Mouse (Mus musculus) right cerebral cortex, postnatal 36 days (tissue): ENCODE results near the gene Orm1.

Source experiments
- DNase-seq, 2 experiments: peaks; one replicate each; pipeline ENCODE4 v3.0.0; 2022; ENCODE audit warnings: low spot score in 2 of 2, mixed read lengths in 1 of 2

Gene Orm1

DNA sequence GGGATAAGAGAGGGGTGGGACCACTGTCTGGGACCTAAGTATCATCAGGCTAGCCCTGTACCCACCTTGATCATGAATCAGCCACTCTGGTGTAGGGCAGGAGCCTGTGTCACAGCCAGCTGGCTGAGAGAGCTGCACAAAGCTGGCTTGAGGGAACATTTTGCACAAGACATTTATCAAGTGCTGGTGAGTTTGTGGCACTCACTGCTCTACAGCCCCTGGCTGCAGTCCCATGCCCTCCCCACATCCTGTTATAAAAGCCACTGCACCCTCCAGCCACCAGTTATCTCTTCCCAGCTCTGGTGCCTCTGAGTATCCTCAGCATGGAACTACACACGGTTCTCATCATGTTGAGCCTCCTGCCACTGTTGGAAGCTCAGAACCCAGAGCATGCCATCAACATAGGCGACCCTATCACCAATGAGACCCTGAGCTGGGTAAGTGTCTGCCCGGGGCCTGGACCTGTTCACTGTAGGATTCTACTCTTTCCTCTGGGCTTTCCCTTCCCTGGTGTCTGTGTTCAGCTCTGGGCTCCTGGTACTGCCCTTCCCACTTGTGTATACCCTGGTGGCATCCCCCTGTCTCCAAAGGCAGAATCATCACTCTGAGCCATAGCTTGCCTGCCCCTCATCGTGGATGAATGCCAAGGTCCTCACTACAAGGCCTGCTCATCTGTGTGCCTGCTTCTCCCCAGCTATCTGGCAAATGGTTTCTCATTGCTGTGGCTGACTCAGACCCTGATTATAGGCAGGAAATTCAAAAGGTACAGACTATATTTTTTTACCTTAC lies 11.7 kb downstream of the Orm1 start, which contains the start of gene Orm3:
Gene Orm3 (plus strand): TSS at position 286 of the 789 bp plus-strand sequence.
- no peak for DNase-seq

DNA sequence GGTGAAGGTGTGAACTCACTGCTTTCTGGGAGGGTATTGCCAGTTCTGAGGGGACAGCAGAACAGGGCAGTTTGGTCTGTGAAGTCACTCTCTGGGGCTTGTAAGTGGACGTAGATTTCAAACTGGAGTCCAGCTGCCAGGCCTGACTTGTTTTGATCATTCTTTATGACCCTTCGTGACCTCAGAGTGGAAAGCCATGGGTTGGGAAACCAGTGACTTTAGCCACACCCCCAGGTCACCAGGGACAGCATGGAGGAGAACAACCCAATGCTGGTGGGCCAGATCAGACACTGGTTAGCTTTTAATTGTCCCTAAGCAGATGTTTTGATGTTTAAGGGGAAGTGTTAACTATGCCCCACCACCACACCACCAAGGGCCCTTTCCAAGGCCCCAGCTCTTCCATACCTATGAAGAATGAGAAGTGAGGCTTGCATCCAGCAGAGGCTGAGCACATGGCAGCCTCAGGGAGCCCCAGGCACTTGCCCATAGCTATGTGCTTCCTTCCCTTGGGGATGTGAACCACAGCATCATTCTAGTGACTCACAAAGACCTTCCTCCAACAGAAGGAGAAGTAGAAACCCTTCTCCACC lies 12.7 kb downstream of the Orm1 start:
- no peak for DNase-seq

- no peak for DNase-seq
Observed at GRCm38 (mm10) chr4:63359861-63360260, 15.5 kb downstream of the Orm1 start.

DNA sequence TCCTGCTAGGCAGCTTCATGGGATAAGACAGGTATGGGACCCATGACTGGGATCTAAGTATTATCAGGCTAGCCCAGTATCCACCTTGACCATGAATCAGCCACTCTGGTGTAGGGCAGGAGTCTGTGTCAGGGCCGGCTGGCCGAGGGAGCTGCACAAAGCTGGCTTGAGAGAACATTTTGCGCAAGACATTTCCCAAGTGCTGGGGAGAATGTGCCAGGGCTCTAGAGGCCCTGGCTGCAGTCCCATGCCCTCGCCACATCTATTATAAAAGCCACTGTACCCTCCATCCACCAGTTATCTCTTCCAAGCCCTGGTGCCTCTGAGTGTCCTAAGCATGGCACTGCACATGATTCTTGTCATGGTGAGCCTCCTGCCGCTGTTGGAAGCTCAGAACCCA lies 17.8 kb downstream of the Orm1 start, which contains the start of gene Orm2:
Gene Orm2 (plus strand): TSS at position 300 of the 400 bp plus-strand sequence.
- DNase-seq, result no peak

DNA sequence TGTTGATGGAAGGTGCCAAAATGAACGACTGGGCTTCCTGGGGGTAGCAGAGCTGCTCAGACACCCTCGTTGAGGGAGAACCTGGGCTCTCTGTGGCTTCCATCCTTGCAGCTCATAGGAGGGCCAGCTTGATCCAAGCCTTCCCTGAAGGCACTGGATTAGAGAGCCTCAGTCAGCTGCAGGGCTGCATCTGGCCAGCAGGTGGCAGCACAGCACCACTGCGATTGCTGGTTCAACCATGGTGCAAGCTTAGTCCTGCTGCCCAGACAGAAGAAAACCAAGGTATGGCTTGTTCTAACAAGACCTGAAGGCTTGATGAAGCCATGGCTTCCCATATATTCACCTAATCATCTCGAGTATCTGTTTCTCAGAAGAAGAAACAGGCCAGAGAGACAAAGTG lies 24.2 kb downstream of the Orm1 start:
- peak; percentile 77 to 84 for DNase-seq

GRCm38 (mm10) chr4:63370897-63371296 lies 26.5 kb downstream of the Orm1 start:
- DNase-seq, result no peak

GRCm38 (mm10) chr4:63371890-63372289 lies 27.5 kb downstream of the Orm1 start:
- DNase-seq, result no peak

DNA sequence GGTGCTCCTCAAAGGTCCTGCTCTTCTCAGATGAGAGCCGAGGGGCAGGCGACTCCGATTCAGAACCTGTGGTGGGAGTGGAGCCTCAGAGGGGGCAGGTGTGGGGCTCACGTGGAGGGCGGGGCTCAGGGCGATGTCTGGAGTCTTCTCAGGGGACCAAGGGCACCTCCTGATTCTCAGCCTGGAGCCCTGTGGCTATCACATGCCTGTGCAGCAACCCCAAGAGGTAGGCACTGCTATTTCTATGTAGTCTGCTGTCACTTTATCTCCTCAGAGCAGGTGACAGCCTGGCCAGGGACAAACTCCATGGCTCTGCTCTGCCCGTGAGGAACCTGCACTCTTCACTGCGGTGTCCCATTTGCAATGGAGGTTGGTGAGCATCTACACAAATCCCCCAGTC lies 29.0 kb downstream of the Orm1 start:
- no peak for DNase-seq

DNA sequence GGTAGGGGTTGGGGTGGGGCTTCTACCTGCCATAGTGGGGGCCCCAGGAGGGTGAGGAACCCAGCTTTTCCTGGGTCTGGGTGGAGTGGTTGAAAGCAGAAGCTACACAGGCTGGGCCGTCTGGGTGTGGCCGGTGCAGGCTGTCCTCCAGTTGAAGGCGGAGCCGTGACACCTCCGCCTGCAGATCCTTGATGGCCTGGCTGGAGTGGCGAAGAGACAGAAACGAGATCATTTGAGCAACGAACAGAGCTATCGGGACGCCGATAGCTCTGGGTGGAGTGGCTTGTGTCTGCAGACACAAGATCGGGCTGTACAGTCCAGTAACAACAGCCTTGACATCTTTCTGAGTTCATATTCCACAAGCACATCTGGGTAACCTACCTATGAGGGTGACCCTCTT lies 30.0 kb downstream of the Orm1 start:
- no peak for DNase-seq

DNA sequence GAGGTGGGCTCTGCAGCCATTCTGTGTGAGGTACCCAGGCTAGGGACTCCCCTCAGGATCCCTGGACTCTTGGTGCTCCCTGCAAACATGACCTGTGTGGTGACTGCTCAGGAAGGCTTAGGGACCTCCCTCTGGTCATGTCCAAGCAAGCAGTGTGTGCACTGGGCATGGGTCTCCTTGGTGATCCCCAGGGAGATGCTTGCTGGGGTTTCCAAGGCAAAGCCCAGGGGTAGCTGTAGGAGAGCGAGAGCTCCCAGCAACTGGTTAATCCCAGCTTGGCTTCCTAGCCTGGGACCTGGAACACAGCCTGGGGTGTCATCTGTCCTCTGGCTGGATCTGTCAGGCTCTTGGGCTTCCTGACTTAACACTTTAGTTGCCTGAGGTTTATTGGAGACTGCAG lies 31.0 kb downstream of the Orm1 start:
- DNase-seq, result no peak

DNA sequence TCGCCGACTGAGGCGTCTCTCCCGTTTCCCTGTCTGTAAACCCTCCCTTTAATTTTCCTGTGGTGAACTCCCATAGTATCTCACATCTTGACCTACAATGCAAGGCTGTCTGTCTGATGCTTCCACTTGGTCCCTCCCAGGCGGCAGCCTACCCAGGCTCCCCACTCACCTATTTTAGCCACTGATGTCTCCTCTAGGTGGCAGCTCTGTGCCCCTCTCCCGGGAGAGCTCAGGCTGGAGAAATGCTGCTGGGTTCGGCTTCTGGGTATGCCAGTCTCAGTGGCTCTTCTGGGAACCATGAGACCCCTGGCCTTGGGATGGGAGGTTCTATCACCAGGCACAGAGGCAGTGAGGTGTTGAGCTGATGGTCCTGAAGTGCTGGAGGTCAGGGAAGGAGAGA lies 33.1 kb downstream of the Orm1 start:
- DNase-seq, result no peak

- DNase-seq, result no peak
Observed at GRCm38 (mm10) chr4:63382676-63383369, 38.5 kb downstream of the Orm1 start.

- DNase-seq, result no peak
Observed at GRCm38 (mm10) chr4:63383474-63383873, 39.1 kb downstream of the Orm1 start.

GRCm38 (mm10) chr4:63384262-63384661 lies 39.9 kb downstream of the Orm1 start:
- no peak for DNase-seq

DNA sequence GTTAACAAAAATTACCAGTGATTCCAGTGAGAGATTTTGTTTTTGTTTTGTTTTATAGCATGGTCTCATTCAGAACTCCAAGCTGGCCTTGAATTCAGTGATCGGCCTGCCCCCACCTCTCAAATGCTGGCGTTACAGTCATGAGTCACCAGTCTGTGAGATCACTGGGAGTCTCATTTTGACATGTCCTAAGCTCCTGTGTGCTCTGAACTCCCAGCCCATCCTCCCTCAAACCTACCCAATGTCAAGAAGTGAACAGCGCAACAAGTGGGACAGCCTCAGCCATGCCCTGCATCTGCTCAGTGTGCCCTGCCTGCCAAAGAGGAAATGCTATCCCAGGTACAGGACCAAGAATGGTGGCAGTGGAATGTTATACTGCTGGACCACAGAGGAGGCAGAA lies 40.9 kb downstream of the Orm1 start:
- no peak for DNase-seq

DNA sequence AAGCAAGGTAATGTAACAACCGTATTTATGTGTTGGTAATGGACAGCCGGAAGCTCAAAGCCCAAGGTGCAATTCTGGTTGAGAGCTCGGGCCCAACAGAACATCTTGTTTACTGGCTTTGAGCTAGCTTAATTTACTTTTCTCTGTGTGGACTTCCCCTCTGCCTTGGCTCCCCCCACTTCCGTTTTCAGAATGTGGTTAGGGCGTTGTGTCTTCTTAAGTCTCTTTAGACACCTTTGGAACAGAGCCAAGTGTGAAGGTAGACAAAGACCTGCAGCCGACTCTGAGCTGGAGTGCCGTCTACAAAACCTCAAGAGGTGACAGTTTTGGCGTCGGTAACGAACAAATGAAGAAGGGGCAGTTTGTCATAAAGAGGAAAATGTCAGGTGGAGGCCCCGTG lies 41.4 kb downstream of the Orm1 start:
- no peak for DNase-seq

GRCm38 (mm10) chr4:63388029-63388428 lies 43.7 kb downstream of the Orm1 start:
- no peak for DNase-seq

DNA sequence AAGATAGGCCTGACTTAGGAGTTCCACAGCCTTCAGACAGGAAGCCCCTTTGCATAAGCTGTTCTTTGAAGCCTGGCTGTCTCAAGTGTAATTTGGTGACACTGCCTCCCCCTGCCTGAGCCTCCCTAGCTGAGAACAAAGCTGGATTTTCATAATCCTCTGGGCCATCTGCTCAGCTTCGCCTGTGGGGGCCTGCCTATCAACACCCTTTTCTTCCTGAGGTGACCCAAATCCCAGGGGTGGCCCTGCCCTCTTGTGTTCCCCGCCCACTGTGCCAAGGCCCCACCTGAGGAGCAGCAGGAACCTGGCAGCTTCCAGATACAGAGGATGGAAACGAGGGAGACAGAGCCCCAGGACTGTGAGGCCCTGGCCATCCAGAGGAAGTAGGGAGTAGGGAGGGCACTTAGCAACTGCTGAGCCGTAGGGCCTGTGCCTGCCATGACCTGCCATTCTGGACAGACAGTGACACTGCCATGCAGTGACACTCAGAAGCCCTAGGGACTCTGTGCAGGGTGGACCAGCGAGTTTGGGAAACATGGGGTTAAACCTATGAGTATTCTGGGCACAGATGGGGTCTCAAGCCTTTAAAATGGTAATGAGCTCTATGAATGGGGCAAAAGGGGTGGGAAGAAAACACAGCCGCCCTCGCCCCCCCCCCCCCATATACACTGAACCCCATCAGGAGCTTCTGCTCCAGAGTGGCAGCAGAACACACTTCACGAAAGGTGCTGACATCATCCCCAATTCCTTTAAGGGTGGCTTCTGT lies 44.9 kb downstream of the Orm1 start:
- DNase-seq, result no peak

DNA sequence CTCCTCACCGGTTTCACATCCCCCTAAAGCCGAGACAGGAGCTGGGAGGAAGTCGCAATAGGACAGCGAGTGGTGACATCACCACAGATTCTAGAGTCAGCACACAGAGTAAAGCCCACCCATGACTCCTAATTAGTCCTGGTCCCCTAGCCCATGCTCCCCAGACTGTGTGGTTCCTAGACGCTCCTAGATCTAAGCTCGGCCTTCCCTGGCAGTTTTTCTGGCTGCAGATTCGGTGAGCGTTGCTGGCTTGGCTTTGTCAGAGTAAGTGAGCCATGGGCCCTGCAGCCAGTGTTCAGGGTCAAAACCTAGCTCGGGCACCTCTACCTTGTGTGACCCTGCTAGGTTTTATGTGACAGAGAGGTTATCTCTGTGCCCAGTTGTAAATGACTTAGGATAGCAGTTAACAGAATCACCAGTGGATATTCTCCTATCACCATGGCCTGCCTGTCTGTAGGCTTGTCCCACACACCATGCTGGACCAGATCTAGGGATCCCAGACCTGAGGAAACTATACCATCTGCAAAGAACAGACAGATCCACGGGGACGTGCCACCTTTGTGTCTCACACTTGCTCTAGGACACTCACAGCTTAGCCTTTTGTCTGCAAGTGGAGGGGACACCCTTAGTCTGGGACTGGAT lies 45.6 kb downstream of the Orm1 start:
- DNase-seq, result no peak

- no peak for DNase-seq
Observed at GRCm38 (mm10) chr4:63391322-63391721, 47.0 kb downstream of the Orm1 start.
